Mouse (Mus musculus): ENCODE data around the gene Inhbb.

Inhbb gene

GRCm38 (mm10) chr1:119367546-119367945, 54.5 kb downstream of the Inhbb start:
- DNase-seq, result no peak

- DNase-seq, result no peak
Measured at GRCm38 (mm10) chr1:119366315-119366714, 55.7 kb downstream of the Inhbb start.
